Mouse (Mus musculus): ENCODE measurements around the gene Mef2a. TPM values are rescaled to one million over a fixed set of nuclear protein-coding genes. Genes with fewer than 3 reads are reported as not detected.

The Mef2a gene
- total RNA-seq, 1 experiment: 14.3 TPM

DNA sequence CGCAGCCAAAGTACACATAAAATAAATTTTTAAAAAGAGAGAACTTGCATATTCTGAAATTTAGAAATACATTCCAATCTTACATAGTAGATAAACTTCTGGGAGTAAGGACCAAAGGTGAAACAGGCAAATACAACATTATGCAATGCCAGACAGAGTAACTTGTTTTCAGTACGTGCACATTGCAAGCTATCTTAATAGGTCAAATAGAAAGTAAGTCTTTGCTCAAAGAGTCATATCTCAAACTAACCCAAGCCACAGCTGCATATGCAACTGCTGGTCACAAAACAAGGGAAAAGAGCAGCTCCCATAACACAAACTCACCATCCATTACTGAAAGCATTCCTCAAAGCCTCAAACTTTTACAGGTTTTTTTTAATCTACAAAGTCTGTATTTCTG lies 4.3 kb downstream of the Mef2a start:
- no peak for DNase-seq (ENCODE audit: low read depth, low spot score)
- H3K36me3 ChIP-seq (ENCODE audit: control insufficient read depth, insufficient read depth, low read length, poor library complexity, severe bottlenecking): no peaks in the 10 kb centered on the region
- H3K9ac ChIP-seq (ENCODE audit: insufficient read depth, low read depth, low read length, poor library complexity, severe bottlenecking): no peak overlapping the region
- TF ChIP-seq MAFK (IDR thresholded peaks at IDR 0.05; ENCODE audit: insufficient read depth, low read depth, low read length): no peak
- no peak for TF ChIP-seq ZNF384 (IDR thresholded peaks at IDR 0.05; ENCODE audit: low read depth, low read length)
- TF ChIP-seq CHD2 (IDR thresholded peaks at IDR 0.05; ENCODE audit: low read depth, low read length): no peak
- TF ChIP-seq ZC3H11A (IDR thresholded peaks at IDR 0.05; ENCODE audit: borderline replicate concordance, low read depth, low read length): no peak
- no peak for TF ChIP-seq HCFC1 (IDR thresholded peaks at IDR 0.05; ENCODE audit: borderline replicate concordance, insufficient read depth, low read length)
- no peak overlapping the region for H3K4me3 ChIP-seq (ENCODE audit: insufficient read depth in 1 of 2, low read depth in 1 of 2, low read length in 2 of 2, poor library complexity in 1 of 2, severe bottlenecking in 1 of 2)
- H3K27ac ChIP-seq (ENCODE audit: insufficient read depth, low read depth, low read length, poor library complexity, severe bottlenecking): no peak overlapping the region
- H3K9me3 ChIP-seq (ENCODE audit: control insufficient read depth, insufficient read depth, low read depth, low read length): no peaks in the 10 kb centered on the region
- in situ Hi-C loops (cut with MboI; ENCODE audit: low sequenced_read_pairs in 2 of 2, unreplicated experiment in 2 of 2): no loop called here
- peaks cover 0 to 3% of the 10 kb centered on the region in 2 experiments; a peak in 1 of 4 replicates for H3K4me1 ChIP-seq (ENCODE audit: control insufficient read depth in 2 of 2, insufficient read depth in 2 of 2, low read length in 2 of 2, poor library complexity in 1 of 2)

DNA sequence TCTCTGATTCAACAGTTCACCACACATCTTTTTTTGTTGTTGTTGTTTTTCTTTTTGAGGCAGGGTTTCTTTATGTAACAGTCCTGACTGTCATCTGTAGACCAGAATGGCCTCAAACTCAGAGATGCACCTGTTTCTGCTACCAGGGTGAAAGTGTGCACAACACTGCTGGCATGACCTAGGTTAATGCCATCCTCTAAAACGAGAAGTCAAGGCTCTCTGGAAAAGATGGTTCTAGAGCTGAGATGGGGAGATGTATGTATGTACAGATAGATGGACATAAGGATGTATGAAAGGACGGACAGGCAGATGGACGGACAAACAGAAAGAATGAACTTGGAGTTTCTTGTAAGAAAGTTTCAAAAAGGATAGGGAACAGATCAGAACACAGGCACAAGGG lies 12.1 kb downstream of the Mef2a start:
- H3K9me3 ChIP-seq (ENCODE audit: control insufficient read depth, insufficient read depth, low read depth, low read length): no peaks in the 10 kb centered on the region
- H3K9ac ChIP-seq (ENCODE audit: insufficient read depth, low read depth, low read length, poor library complexity, severe bottlenecking): no peak overlapping the region
- in situ Hi-C loops (cut with MboI; ENCODE audit: low sequenced_read_pairs in 2 of 2, unreplicated experiment in 2 of 2): no loop called here
- no peak overlapping the region for H3K27ac ChIP-seq (ENCODE audit: insufficient read depth, low read depth, low read length, poor library complexity, severe bottlenecking)
- H3K4me1 ChIP-seq (ENCODE audit: control insufficient read depth in 2 of 2, insufficient read depth in 2 of 2, low read length in 2 of 2, poor library complexity in 1 of 2): no peaks in the 10 kb centered on the region; a peak in 1 of 4 replicates
- no peak for TF ChIP-seq HCFC1 (IDR thresholded peaks at IDR 0.05; ENCODE audit: borderline replicate concordance, insufficient read depth, low read length)
- TF ChIP-seq MAFK (IDR thresholded peaks at IDR 0.05; ENCODE audit: insufficient read depth, low read depth, low read length): no peak
- no peak for TF ChIP-seq ZC3H11A (IDR thresholded peaks at IDR 0.05; ENCODE audit: borderline replicate concordance, low read depth, low read length)
- TF ChIP-seq ZNF384 (IDR thresholded peaks at IDR 0.05; ENCODE audit: low read depth, low read length): no peak
- TF ChIP-seq CHD2 (IDR thresholded peaks at IDR 0.05; ENCODE audit: low read depth, low read length): no peak
- H3K4me3 ChIP-seq (ENCODE audit: insufficient read depth in 1 of 2, low read depth in 1 of 2, low read length in 2 of 2, poor library complexity in 1 of 2, severe bottlenecking in 1 of 2): no peak overlapping the region
- H3K36me3 ChIP-seq (ENCODE audit: control insufficient read depth, insufficient read depth, low read length, poor library complexity, severe bottlenecking): no peaks in the 10 kb centered on the region
- DNase-seq (ENCODE audit: low read depth, low spot score): no peak

- Histone ChIP-seq H3K9ac (ENCODE audit: insufficient read depth, low read depth, low read length, poor library complexity, severe bottlenecking) (no peak overlapping the region), H3K4me3 (ENCODE audit: insufficient read depth in 1 of 2, low read depth in 1 of 2, low read length in 2 of 2, poor library complexity in 1 of 2, severe bottlenecking in 1 of 2) (no peak overlapping the region), H3K36me3 (ENCODE audit: control insufficient read depth, insufficient read depth, low read length, poor library complexity, severe bottlenecking) (no peaks in the 10 kb centered on the region), H3K27ac (ENCODE audit: insufficient read depth, low read depth, low read length, poor library complexity, severe bottlenecking) (no peak overlapping the region), H3K4me1 (ENCODE audit: control insufficient read depth in 2 of 2, insufficient read depth in 2 of 2, low read length in 2 of 2, poor library complexity in 1 of 2) (no peaks in the 10 kb centered on the region; a peak in 1 of 4 replicates), H3K9me3 (ENCODE audit: control insufficient read depth, insufficient read depth, low read depth, low read length) (no peaks in the 10 kb centered on the region)
- DNase-seq (ENCODE audit: low read depth, low spot score): no peak
- TF ChIP-seq ZC3H11A (IDR thresholded peaks at IDR 0.05; ENCODE audit: borderline replicate concordance, low read depth, low read length) (no peak), MAFK (IDR thresholded peaks at IDR 0.05; ENCODE audit: insufficient read depth, low read depth, low read length) (no peak), CHD2 (IDR thresholded peaks at IDR 0.05; ENCODE audit: low read depth, low read length) (no peak), ZNF384 (IDR thresholded peaks at IDR 0.05; ENCODE audit: low read depth, low read length) (no peak), HCFC1 (IDR thresholded peaks at IDR 0.05; ENCODE audit: borderline replicate concordance, insufficient read depth, low read length) (no peak)
- in situ Hi-C loops (cut with MboI; ENCODE audit: low sequenced_read_pairs in 2 of 2, unreplicated experiment in 2 of 2): no loop called here
Observed at GRCm38 (mm10) chr7:67359863-67360262, 12.8 kb downstream of the Mef2a start.

DNA sequence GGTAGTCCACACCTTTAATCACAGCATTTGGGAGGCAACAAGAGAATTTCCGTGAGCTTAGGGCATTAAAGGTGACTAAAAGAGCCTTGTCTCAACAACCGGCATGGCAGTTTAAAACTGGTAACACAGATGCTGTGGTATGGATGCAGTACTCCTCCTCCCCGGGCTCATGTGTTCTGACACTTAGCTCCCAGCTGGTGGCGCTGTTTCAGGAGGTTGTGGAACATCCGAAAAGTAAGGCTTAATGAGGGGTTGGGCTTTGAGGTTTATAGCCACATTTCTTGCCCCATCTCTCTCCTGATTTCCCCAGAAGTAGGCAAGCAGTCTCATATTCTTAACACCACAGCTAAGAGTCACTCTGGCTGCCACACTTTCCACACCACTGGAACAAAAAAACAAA lies 16.8 kb downstream of the Mef2a start:
- Histone ChIP-seq H3K4me1 (ENCODE audit: control insufficient read depth in 2 of 2, insufficient read depth in 2 of 2, low read length in 2 of 2, poor library complexity in 1 of 2) (no peaks in the 10 kb centered on the region; a peak in 1 of 4 replicates), H3K36me3 (ENCODE audit: control insufficient read depth, insufficient read depth, low read length, poor library complexity, severe bottlenecking) (no peaks in the 10 kb centered on the region), H3K9ac (ENCODE audit: insufficient read depth, low read depth, low read length, poor library complexity, severe bottlenecking) (no peak overlapping the region), H3K4me3 (ENCODE audit: insufficient read depth in 1 of 2, low read depth in 1 of 2, low read length in 2 of 2, poor library complexity in 1 of 2, severe bottlenecking in 1 of 2) (no peak overlapping the region), H3K9me3 (ENCODE audit: control insufficient read depth, insufficient read depth, low read depth, low read length) (no peaks in the 10 kb centered on the region), H3K27ac (ENCODE audit: insufficient read depth, low read depth, low read length, poor library complexity, severe bottlenecking) (no peak overlapping the region)
- in situ Hi-C loops (cut with MboI; ENCODE audit: low sequenced_read_pairs in 2 of 2, unreplicated experiment in 2 of 2): no loop called here
- TF ChIP-seq HCFC1 (IDR thresholded peaks at IDR 0.05; ENCODE audit: borderline replicate concordance, insufficient read depth, low read length): no peak
- TF ChIP-seq MAFK (IDR thresholded peaks at IDR 0.05; ENCODE audit: insufficient read depth, low read depth, low read length): no peak
- TF ChIP-seq ZNF384 (IDR thresholded peaks at IDR 0.05; ENCODE audit: low read depth, low read length): no peak
- TF ChIP-seq ZC3H11A (IDR thresholded peaks at IDR 0.05; ENCODE audit: borderline replicate concordance, low read depth, low read length): no peak
- no peak for TF ChIP-seq CHD2 (IDR thresholded peaks at IDR 0.05; ENCODE audit: low read depth, low read length)
- no peak for DNase-seq (ENCODE audit: low read depth, low spot score)

GRCm38 (mm10) chr7:67353667-67354066 lies 19.0 kb downstream of the Mef2a start:
- TF ChIP-seq MAFK (IDR thresholded peaks at IDR 0.05; ENCODE audit: insufficient read depth, low read depth, low read length): no peak
- no peak for TF ChIP-seq ZNF384 (IDR thresholded peaks at IDR 0.05; ENCODE audit: low read depth, low read length)
- TF ChIP-seq HCFC1 (IDR thresholded peaks at IDR 0.05; ENCODE audit: borderline replicate concordance, insufficient read depth, low read length): no peak
- no peak for TF ChIP-seq ZC3H11A (IDR thresholded peaks at IDR 0.05; ENCODE audit: borderline replicate concordance, low read depth, low read length)
- TF ChIP-seq CHD2 (IDR thresholded peaks at IDR 0.05; ENCODE audit: low read depth, low read length): no peak
- H3K4me3 ChIP-seq (ENCODE audit: insufficient read depth in 1 of 2, low read depth in 1 of 2, low read length in 2 of 2, poor library complexity in 1 of 2, severe bottlenecking in 1 of 2): no peak overlapping the region
- H3K9ac ChIP-seq (ENCODE audit: insufficient read depth, low read depth, low read length, poor library complexity, severe bottlenecking): no peak overlapping the region
- H3K4me1 ChIP-seq (ENCODE audit: control insufficient read depth in 2 of 2, insufficient read depth in 2 of 2, low read length in 2 of 2, poor library complexity in 1 of 2): no peaks in the 10 kb centered on the region
- no peak overlapping the region for H3K27ac ChIP-seq (ENCODE audit: insufficient read depth, low read depth, low read length, poor library complexity, severe bottlenecking)
- no peaks in the 10 kb centered on the region for H3K36me3 ChIP-seq (ENCODE audit: control insufficient read depth, insufficient read depth, low read length, poor library complexity, severe bottlenecking)
- in situ Hi-C loops (cut with MboI; ENCODE audit: low sequenced_read_pairs in 2 of 2, unreplicated experiment in 2 of 2): no loop called here
- no peak for DNase-seq (ENCODE audit: low read depth, low spot score)
- H3K9me3 ChIP-seq (ENCODE audit: control insufficient read depth, insufficient read depth, low read depth, low read length): no peaks in the 10 kb centered on the region
